Mouse (Mus musculus): ENCODE results near the gene Olfr1381.
"Not testable (repeated sequence)": the region's sequence is repeated elsewhere in the genome, so short reads cannot be mapped to it uniquely, and the experiment has no call there.

GRCm38 (mm10) chr11:49536631-49537030 lies 6.6 kb upstream of the Olfr1381 start:
- not testable (repeated sequence) for TF ChIP-seq HCFC1 (IDR thresholded peaks at IDR 0.05; ENCODE audit: borderline replicate concordance, insufficient read depth, low read length); ZNF384 (IDR thresholded peaks at IDR 0.05; ENCODE audit: low read depth, low read length); CHD2 (IDR thresholded peaks at IDR 0.05; ENCODE audit: low read depth, low read length); MAFK (IDR thresholded peaks at IDR 0.05; ENCODE audit: insufficient read depth, low read depth, low read length); ZC3H11A (IDR thresholded peaks at IDR 0.05; ENCODE audit: borderline replicate concordance, low read depth, low read length)

Data from ES-E14 (cell line).